In the genomic region with DNA sequence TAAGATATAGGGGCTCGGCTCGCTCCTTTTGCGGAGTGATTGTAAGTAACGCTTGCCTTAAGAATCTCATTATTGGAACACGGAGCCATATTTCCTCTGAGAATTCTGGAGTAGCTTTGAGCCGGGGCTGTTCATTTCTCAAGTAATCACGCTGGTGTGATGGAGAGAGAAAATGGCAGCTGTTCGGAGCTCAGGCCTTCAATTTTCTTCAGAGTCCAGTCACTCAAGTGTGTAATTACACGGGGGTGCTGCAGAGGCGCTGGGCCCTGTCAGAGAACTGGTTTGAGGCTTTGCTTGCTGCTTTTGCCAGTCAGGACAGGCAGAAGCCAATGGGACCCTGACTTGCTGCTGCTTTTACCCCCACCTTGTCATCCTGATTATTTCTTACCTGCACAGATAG, we compare ENCODE assay signal across 12 mouse cellular contexts.
DNase-seq lines count a peak whose midpoint lies in the region; ATAC-seq and TF ChIP-seq lines count a peak whose summit lies in the region.
"Had no signal": no experiment of that assay in that cellular context is flagged by ENCODE, and none has a peak within 500 bp of the region (broad histone marks: within the 10 kb centered on the region; RNA-seq: fewer than 3 reads in every experiment).

No protein-coding gene starts in this region.

- no peak overlapping the region for H3K4me2 ChIP-seq in forebrain, embryonic 12.5 days
- H3K4me2 ChIP-seq in hindbrain, postnatal 0 days (ENCODE audit: low read depth, low read length): no peak overlapping the region
- H3K4me2 ChIP-seq in neural tube, embryonic 13.5 days: no peak overlapping the region
- H3K4me2 ChIP-seq: heart, embryonic 15.5 days; lung, embryonic 15.5 days had no signal

- WGBS in forebrain, embryonic 12.5 days: 47% methylated on average over 10 of the region's 10 CpGs
- 40% methylated on average over 10 of the region's 10 CpGs for WGBS in hindbrain, postnatal 0 days
- WGBS in neural tube, embryonic 13.5 days: 39% methylated on average over 10 of the region's 10 CpGs

- no peaks in the 10 kb centered on the region for H3K27me3 ChIP-seq in forebrain, embryonic 12.5 days
- H3K27me3 ChIP-seq in hindbrain, postnatal 0 days (ENCODE audit: insufficient read depth, low read length): no peaks in the 10 kb centered on the region
- H3K27me3 ChIP-seq in neural tube, embryonic 13.5 days: no peaks in the 10 kb centered on the region
- H3K27me3 ChIP-seq: heart, embryonic 15.5 days; lung, embryonic 15.5 days had no signal

- peak; percentile 42 for DNase-seq in embryo, embryonic 11 days
- DNase-seq in hindbrain, postnatal 0 days (ENCODE audit: low spot score): peak; percentile 56
- DNase-seq in natural killer cell, adult 2 months (ENCODE audit: low spot score in 2 of 2): no peak
- no peak for DNase-seq in spleen, postnatal 10 days (ENCODE audit: low spot score in 2 of 2)
- no peak for DNase-seq in urinary bladder, postnatal 36 days (ENCODE audit: low spot score in 2 of 2)
- DNase-seq: gastrocnemius, adult 2 months; kidney, adult 11 months; thymus, postnatal 25 days had no signal

- no peak overlapping the region for H3K4me3 ChIP-seq in forebrain, embryonic 12.5 days (replicated peaks)
- H3K4me3 ChIP-seq in hindbrain, postnatal 0 days (ENCODE audit: low read length): no peak overlapping the region
- H3K4me3 ChIP-seq in neural tube, embryonic 13.5 days: no peak overlapping the region
- H3K4me3 ChIP-seq: gastrocnemius, adult 2 months; heart, embryonic 15.5 days; lung, embryonic 15.5 days had no signal

- H3K27ac ChIP-seq in forebrain, embryonic 12.5 days: peak overlapping the region; percentile 69
- peak overlapping the region; percentile 26 for H3K27ac ChIP-seq in hindbrain, postnatal 0 days
- peak overlapping the region; percentile 79 for H3K27ac ChIP-seq in neural tube, embryonic 13.5 days (replicated peaks)
- H3K27ac ChIP-seq: gastrocnemius, adult 2 months; heart, embryonic 15.5 days; lung, embryonic 15.5 days had no signal

- peaks cover 28% of the 10 kb centered on the region for H3K4me1 ChIP-seq in forebrain, embryonic 12.5 days
- no peaks in the 10 kb centered on the region for H3K4me1 ChIP-seq in hindbrain, postnatal 0 days (ENCODE audit: insufficient read depth, low read length)
- H3K4me1 ChIP-seq in neural tube, embryonic 13.5 days (replicated peaks): peaks cover 30% of the 10 kb centered on the region
- H3K4me1 ChIP-seq: lung, embryonic 15.5 days had no signal

- H3K9ac ChIP-seq in forebrain, embryonic 12.5 days: no peak overlapping the region
- H3K9ac ChIP-seq in hindbrain, postnatal 0 days (replicated peaks; ENCODE audit: low read length): no peak overlapping the region
- no peak overlapping the region for H3K9ac ChIP-seq in neural tube, embryonic 13.5 days
- H3K9ac ChIP-seq: heart, embryonic 15.5 days; lung, embryonic 15.5 days had no signal

- no peak; the same call in 1 of the 2 replicates for TF ChIP-seq CTCF in hindbrain, postnatal 0 days (IDR thresholded peaks at IDR 0.05; ENCODE audit: low read depth)

- H3K9me3 ChIP-seq in forebrain, embryonic 12.5 days: no peaks in the 10 kb centered on the region
- no peaks in the 10 kb centered on the region for H3K9me3 ChIP-seq in hindbrain, postnatal 0 days (ENCODE audit: low read length)
- no peaks in the 10 kb centered on the region for H3K9me3 ChIP-seq in neural tube, embryonic 13.5 days
- H3K9me3 ChIP-seq: heart, embryonic 15.5 days; lung, embryonic 15.5 days had no signal

- peaks cover 31% of the 10 kb centered on the region for H3K36me3 ChIP-seq in forebrain, embryonic 12.5 days (replicated peaks)
- 0 out of 2 replicates have a peak, but pooled peaks cover 4% of the 10 kb centered on the region for H3K36me3 ChIP-seq in hindbrain, postnatal 0 days (ENCODE audit: insufficient read depth, low read length)
- peaks cover 28% of the 10 kb centered on the region for H3K36me3 ChIP-seq in neural tube, embryonic 13.5 days

- peak; percentile 77 for ATAC-seq in forebrain, embryonic 12.5 days (ENCODE audit: low FRiP score)
- no peak for ATAC-seq in hindbrain, postnatal 0 days
- peak; percentile 59; the same call in 1 of the 2 replicates for ATAC-seq in neural tube, embryonic 13.5 days (ENCODE audit: low read depth)

Comparison
In these comparisons a context has a peak if more than half of its experiments do, and no peak if none do; other contexts are left out.
1. DNase-seq: peak in embryo, embryonic 11 days (single experiment) and hindbrain, postnatal 0 days (single experiment); none in natural killer cell, adult 2 months (0 of 2), spleen, postnatal 10 days (0 of 2) and urinary bladder, postnatal 36 days (0 of 2).
2. H3K27ac ChIP-seq: peak in every context shown above with its lines; median percentile 79 in neural tube, embryonic 13.5 days; 69 in forebrain, embryonic 12.5 days; 26 in hindbrain, postnatal 0 days.